Mouse (Mus musculus) monocyte, adult 2 months (primary cell): ENCODE measurements around the gene Cpeb1.

Experiments
- DNase-seq, 2 experiments: peaks; one replicate each; pipeline ENCODE4 v3.0.0; 2022; ENCODE audit warnings: low spot score in 2 of 2, low read depth in 1 of 2

The Cpeb1 gene

GRCm38 (mm10) chr7:81331851-81332250 lies 123.4 kb downstream of the Cpeb1 start:
- no peak for DNase-seq

GRCm38 (mm10) chr7:81330767-81331166 lies 124.5 kb downstream of the Cpeb1 start:
- DNase-seq = no peak

- no peak for DNase-seq
Observed at GRCm38 (mm10) chr7:81327661-81328060, 127.6 kb downstream of the Cpeb1 start.

GRCm38 (mm10) chr7:81326859-81327258 lies 128.4 kb downstream of the Cpeb1 start:
- DNase-seq = no peak

- DNase-seq = no peak
Observed at GRCm38 (mm10) chr7:81326043-81326442, 129.2 kb downstream of the Cpeb1 start.

- DNase-seq = no peak
Observed at GRCm38 (mm10) chr7:81321776-81322175, 133.5 kb downstream of the Cpeb1 start.

- peak in 1 of 2 experiments; percentile 31 for DNase-seq
Observed at GRCm38 (mm10) chr7:81319749-81320148, 135.5 kb downstream of the Cpeb1 start.

GRCm38 (mm10) chr7:81315583-81315982 lies 139.7 kb downstream of the Cpeb1 start:
- no peak for DNase-seq

- no peak for DNase-seq
Observed at GRCm38 (mm10) chr7:81311581-81311980, 143.7 kb downstream of the Cpeb1 start.

- no peak for DNase-seq
Observed at GRCm38 (mm10) chr7:81311130-81311529, 144.1 kb downstream of the Cpeb1 start.

GRCm38 (mm10) chr7:81309247-81309646 lies 146.0 kb downstream of the Cpeb1 start:
- no peak for DNase-seq

- no peak for DNase-seq
Observed at GRCm38 (mm10) chr7:81307735-81308134, 147.5 kb downstream of the Cpeb1 start.

- no peak for DNase-seq
Observed at GRCm38 (mm10) chr7:81304675-81305074, 150.6 kb downstream of the Cpeb1 start.

- DNase-seq = no peak
Observed at GRCm38 (mm10) chr7:81304100-81304499, 151.2 kb downstream of the Cpeb1 start.

GRCm38 (mm10) chr7:81303682-81304081 lies 151.6 kb downstream of the Cpeb1 start:
- DNase-seq = no peak

GRCm38 (mm10) chr7:81301323-81301722 lies 153.9 kb downstream of the Cpeb1 start:
- no peak for DNase-seq

GRCm38 (mm10) chr7:81298206-81298605 lies 157.1 kb downstream of the Cpeb1 start:
- DNase-seq = no peak
